Mouse (Mus musculus): ENCODE measurements around the gene Aamp. TPM values are rescaled to one million over a fixed set of nuclear protein-coding genes. Genes with fewer than 3 reads are reported as not detected.
A peak's percentile ranks its signal among the peaks of the same experiment; 100 is the strongest.

Gene Aamp
- polyA plus RNA-seq, 1 experiment from 2014 or later = 259 TPM

GRCm38 (mm10) chr1:74297269-74297668 lies 12.7 kb upstream of the Aamp start:
- peak overlapping the region; percentile 82 for H3K27ac ChIP-seq (replicated peaks)
- 70% methylated on average over 3 of the region's 3 CpGs for WGBS
- H3K27me3 ChIP-seq (replicated peaks; ENCODE audit: low read depth, poor library complexity, severe bottlenecking) = no peaks in the 10 kb centered on the region
- peaks cover 36% of the 10 kb centered on the region for H3K4me1 ChIP-seq
- no peak overlapping the region; the same call in 1 of the 2 replicates for H3K4me3 ChIP-seq
- no peak for DNase-seq (ENCODE audit: low spot score)
- peaks cover 36% of the 10 kb centered on the region for H3K36me3 ChIP-seq (replicated peaks)
- no peaks in the 10 kb centered on the region for H3K9me3 ChIP-seq

- Histone ChIP-seq H3K4me1 (peaks cover 36% of the 10 kb centered on the region), H3K36me3 (replicated peaks) (peaks cover 42% of the 10 kb centered on the region), H3K4me3 (peak overlapping the region; percentile 41; the same call in 1 of the 2 replicates), H3K27me3 (replicated peaks; ENCODE audit: low read depth, poor library complexity, severe bottlenecking) (no peaks in the 10 kb centered on the region), H3K9me3 (no peaks in the 10 kb centered on the region), H3K27ac (replicated peaks) (peak overlapping the region; percentile 82)
- WGBS = 45% methylated on average over 6 of the region's 6 CpGs
- DNase-seq (ENCODE audit: low spot score) = no peak
Observed at GRCm38 (mm10) chr1:74296477-74296876, 11.9 kb upstream of the Aamp start.

GRCm38 (mm10) chr1:74295456-74296171 lies 11.1 kb upstream of the Aamp start:
- Histone ChIP-seq H3K4me1 (peaks cover 36% of the 10 kb centered on the region), H3K36me3 (replicated peaks) (peaks cover 51% of the 10 kb centered on the region), H3K9me3 (no peaks in the 10 kb centered on the region), H3K27me3 (replicated peaks; ENCODE audit: low read depth, poor library complexity, severe bottlenecking) (no peaks in the 10 kb centered on the region), H3K27ac (replicated peaks) (peak overlapping the region; percentile 82), H3K4me3 (peak overlapping the region; percentile 41)
- WGBS = 16% methylated on average over 9 of the region's 9 CpGs
- DNase-seq (ENCODE audit: low spot score) = peak; percentile 81

GRCm38 (mm10) chr1:74294733-74295455 lies 10.4 kb upstream of the Aamp start:
- H3K9me3 ChIP-seq = no peaks in the 10 kb centered on the region
- peaks cover 36% of the 10 kb centered on the region for H3K4me1 ChIP-seq
- H3K4me3 ChIP-seq = peak overlapping the region; percentile 41; the same call in 1 of the 2 replicates
- DNase-seq (ENCODE audit: low spot score) = no peak
- H3K27ac ChIP-seq (replicated peaks) = peak overlapping the region; percentile 82
- H3K36me3 ChIP-seq (replicated peaks) = peaks cover 58% of the 10 kb centered on the region
- no peaks in the 10 kb centered on the region for H3K27me3 ChIP-seq (replicated peaks; ENCODE audit: low read depth, poor library complexity, severe bottlenecking)
- 89% methylated on average over 6 of the region's 6 CpGs for whole genome bisulfite sequencing

- no peak overlapping the region for H3K27ac ChIP-seq (replicated peaks)
- peaks cover 36% of the 10 kb centered on the region for H3K4me1 ChIP-seq
- peaks cover 65% of the 10 kb centered on the region for H3K36me3 ChIP-seq (replicated peaks)
- no peaks in the 10 kb centered on the region for H3K27me3 ChIP-seq (replicated peaks; ENCODE audit: low read depth, poor library complexity, severe bottlenecking)
- WGBS = 91% methylated on average over 3 of the region's 3 CpGs
- H3K4me3 ChIP-seq = no peak overlapping the region
- H3K9me3 ChIP-seq = no peaks in the 10 kb centered on the region
- no peak for DNase-seq (ENCODE audit: low spot score)
Observed at GRCm38 (mm10) chr1:74294090-74294643, 9.6 kb upstream of the Aamp start.

GRCm38 (mm10) chr1:74293306-74293960 lies 8.9 kb upstream of the Aamp start:
- no peaks in the 10 kb centered on the region for H3K9me3 ChIP-seq
- H3K36me3 ChIP-seq (replicated peaks) = peaks cover 73% of the 10 kb centered on the region
- no peaks in the 10 kb centered on the region for H3K27me3 ChIP-seq (replicated peaks; ENCODE audit: low read depth, poor library complexity, severe bottlenecking)
- WGBS = 86% methylated on average over 8 of the region's 8 CpGs
- H3K4me1 ChIP-seq = peaks cover 36% of the 10 kb centered on the region
- DNase-seq (ENCODE audit: low spot score) = no peak
- H3K4me3 ChIP-seq = no peak overlapping the region
- H3K27ac ChIP-seq (replicated peaks) = no peak overlapping the region

GRCm38 (mm10) chr1:74292331-74293020 lies 7.9 kb upstream of the Aamp start:
- 85% methylated on average over 11 of the region's 11 CpGs for WGBS
- DNase-seq (ENCODE audit: low spot score) = no peak
- Histone ChIP-seq H3K36me3 (replicated peaks) (peaks cover 78% of the 10 kb centered on the region), H3K4me3 (no peak overlapping the region), H3K9me3 (no peaks in the 10 kb centered on the region), H3K27me3 (replicated peaks; ENCODE audit: low read depth, poor library complexity, severe bottlenecking) (no peaks in the 10 kb centered on the region), H3K4me1 (peaks cover 32% of the 10 kb centered on the region), H3K27ac (replicated peaks) (no peak overlapping the region)

GRCm38 (mm10) chr1:74290141-74290540 lies 5.6 kb upstream of the Aamp start:
- H3K4me1 ChIP-seq = peaks cover 24% of the 10 kb centered on the region
- no peaks in the 10 kb centered on the region for H3K27me3 ChIP-seq (replicated peaks; ENCODE audit: low read depth, poor library complexity, severe bottlenecking)
- 93% methylated on average over 5 of the region's 5 CpGs for WGBS
- DNase-seq (ENCODE audit: low spot score) = no peak
- H3K4me3 ChIP-seq = no peak overlapping the region
- H3K9me3 ChIP-seq = no peaks in the 10 kb centered on the region
- H3K27ac ChIP-seq (replicated peaks) = no peak overlapping the region
- peaks cover 70% of the 10 kb centered on the region for H3K36me3 ChIP-seq (replicated peaks)

GRCm38 (mm10) chr1:74289740-74290139 lies 5.2 kb upstream of the Aamp start:
- Histone ChIP-seq H3K27me3 (replicated peaks; ENCODE audit: low read depth, poor library complexity, severe bottlenecking) (no peaks in the 10 kb centered on the region), H3K4me1 (peaks cover 20% of the 10 kb centered on the region), H3K27ac (replicated peaks) (no peak overlapping the region), H3K9me3 (no peaks in the 10 kb centered on the region), H3K36me3 (replicated peaks) (peaks cover 70% of the 10 kb centered on the region), H3K4me3 (no peak overlapping the region)
- DNase-seq (ENCODE audit: low spot score) = no peak
- 94% methylated on average over 2 of the region's 2 CpGs for WGBS

GRCm38 (mm10) chr1:74289248-74289647 lies 4.7 kb upstream of the Aamp start:
- Histone ChIP-seq H3K27ac (replicated peaks) (no peak overlapping the region), H3K36me3 (replicated peaks) (peaks cover 68% of the 10 kb centered on the region), H3K4me3 (no peak overlapping the region), H3K4me1 (peaks cover 18% of the 10 kb centered on the region), H3K27me3 (replicated peaks; ENCODE audit: low read depth, poor library complexity, severe bottlenecking) (no peaks in the 10 kb centered on the region), H3K9me3 (no peaks in the 10 kb centered on the region)
- 87% methylated on average over 9 of the region's 9 CpGs for WGBS
- DNase-seq (ENCODE audit: low spot score) = no peak

GRCm38 (mm10) chr1:74288327-74288726 lies 3.8 kb upstream of the Aamp start:
- 81% methylated on average over 4 of the region's 4 CpGs for WGBS
- DNase-seq (ENCODE audit: low spot score) = no peak
- Histone ChIP-seq H3K36me3 (replicated peaks) (peaks cover 59% of the 10 kb centered on the region), H3K9me3 (no peaks in the 10 kb centered on the region), H3K4me3 (no peak overlapping the region), H3K4me1 (peaks cover 21% of the 10 kb centered on the region), H3K27ac (replicated peaks) (no peak overlapping the region), H3K27me3 (replicated peaks; ENCODE audit: low read depth, poor library complexity, severe bottlenecking) (no peaks in the 10 kb centered on the region)

Measured in embryonic facial prominence, embryonic 10.5 days (tissue).